Mouse (Mus musculus) thymus, adult 2 months (tissue): ENCODE measurements around the gene Gm136.

Experiments
- CTCF ChIP-seq: fragments of 200-500 bp; IDR thresholded peaks from 2 replicates; pipeline ENCODE4 v1.5.1; 2012; ENCODE audit warnings: mild to moderate bottlenecking, control low read depth, low read length, moderate library complexity, borderline replicate concordance; ENCODE audit not compliant: control insufficient read depth, poor library complexity, insufficient read depth; ENCODE audit errors: extremely low read depth
- POLR2A ChIP-seq: fragments of 200-500 bp; IDR thresholded peaks from 2 replicates; pipeline ENCODE4 v1.6.1; 2012; ENCODE audit warnings: mild to moderate bottlenecking, low read length, control low read depth, moderate library complexity; ENCODE audit not compliant: control insufficient read depth, poor library complexity, insufficient read depth; ENCODE audit errors: extremely low read depth

- no peak for TF ChIP-seq POLR2A
- no peak for TF ChIP-seq CTCF
Measured at GRCm38 (mm10) chr4:34708127-34708526, 47.9 kb downstream of the Gm136 start.
